Mouse (Mus musculus): Measurements from ENCODE around the gene C530025M09Rik. TPM values are rescaled to one million over a fixed set of nuclear protein-coding genes. Genes with fewer than 3 reads are reported as not detected.

C530025M09Rik gene
- polyA plus RNA-seq, 1 experiment: not detected

DNA sequence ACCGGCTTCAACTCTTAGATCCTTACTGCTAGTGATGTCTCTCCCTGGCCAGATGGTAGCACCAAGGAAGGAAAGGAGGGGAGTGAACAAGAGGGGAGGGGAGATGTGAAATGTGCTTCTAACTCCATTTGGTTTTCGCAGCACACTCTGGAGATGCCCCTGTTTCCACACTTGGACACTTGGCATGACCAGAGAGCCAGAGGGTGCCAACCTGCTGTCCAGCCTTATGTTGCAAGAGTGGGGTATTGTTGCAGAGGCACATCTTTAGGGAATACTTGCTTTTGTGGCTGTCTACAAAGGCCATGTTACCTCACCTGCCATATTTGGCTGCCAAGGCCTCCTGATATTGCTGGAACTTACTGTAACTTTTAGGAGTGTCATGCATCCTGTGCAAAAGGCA, 8.7 kb upstream of the C530025M09Rik start:
- TF ChIP-seq POLR2A (IDR thresholded peaks at IDR 0.05; ENCODE audit: insufficient read depth, low read depth, low read length): no peak
- no peak for TF ChIP-seq CTCF (IDR thresholded peaks at IDR 0.05; ENCODE audit: insufficient read depth, low read depth, low read length)
- WGBS: 81% methylated on average over 2 of the region's 2 CpGs
- H3K4me3 ChIP-seq (ENCODE audit: insufficient read depth, low read depth, low read length): no peak overlapping the region

GRCm38 (mm10) chr2:149836471-149837135, 5.6 kb upstream of the C530025M09Rik start:
- H3K4me1 ChIP-seq (ENCODE audit: control insufficient read depth, insufficient read depth, low read length): peaks cover 9% of the 10 kb centered on the region; the same call in 1 of the 2 replicates
- H3K4me3 ChIP-seq (ENCODE audit: insufficient read depth, low read depth, low read length): no peak overlapping the region
- no peak for TF ChIP-seq POLR2A (IDR thresholded peaks at IDR 0.05; ENCODE audit: insufficient read depth, low read depth, low read length)
- TF ChIP-seq CTCF (IDR thresholded peaks at IDR 0.05; ENCODE audit: insufficient read depth, low read depth, low read length): no peak
- 87% methylated on average over 2 of the region's 2 CpGs for WGBS
- no peak overlapping the region for H3K27ac ChIP-seq (ENCODE audit: insufficient read depth, low read depth, low read length)

More for the DNA sequence above, 8.7 kb upstream of the C530025M09Rik start:
- H3K4me1 ChIP-seq (ENCODE audit: control insufficient read depth, insufficient read depth, low read length): no peaks in the 10 kb centered on the region
- no peak overlapping the region for H3K27ac ChIP-seq (ENCODE audit: insufficient read depth, low read depth, low read length)

DNA sequence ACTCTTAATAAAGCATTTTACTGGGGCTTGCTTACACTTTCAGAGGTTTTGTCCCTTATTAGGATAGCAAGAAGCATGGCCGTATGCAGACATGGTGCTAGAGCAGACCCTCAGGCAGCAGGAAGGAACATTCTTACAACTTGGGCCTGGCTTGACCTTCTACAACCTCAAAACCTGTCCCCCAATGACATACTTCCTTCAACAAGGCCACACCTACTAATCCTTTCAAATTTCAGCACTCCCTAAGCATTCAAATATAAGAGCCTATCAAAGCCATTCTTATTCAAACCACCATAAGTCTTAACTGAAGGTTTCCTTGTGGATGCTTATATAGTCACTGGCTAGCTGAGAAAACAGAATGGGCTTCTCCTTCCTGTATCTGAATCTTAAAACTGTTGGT, 4.1 kb upstream of the C530025M09Rik start:
- 91% methylated on average over 1 of the region's 1 CpGs for WGBS
- H3K4me1 ChIP-seq (ENCODE audit: control insufficient read depth, insufficient read depth, low read length): peaks cover 13% of the 10 kb centered on the region; the same call in 1 of the 2 replicates
- TF ChIP-seq POLR2A (IDR thresholded peaks at IDR 0.05; ENCODE audit: insufficient read depth, low read depth, low read length) (no peak), CTCF (IDR thresholded peaks at IDR 0.05; ENCODE audit: insufficient read depth, low read depth, low read length) (no peak)

GRCm38 (mm10) chr2:149832301-149832700, 1.3 kb upstream of the C530025M09Rik start:
- peak overlapping the region; percentile 83 for H3K4me3 ChIP-seq (ENCODE audit: insufficient read depth, low read depth, low read length)

More for the DNA sequence above, 4.1 kb upstream of the C530025M09Rik start:
- Histone ChIP-seq H3K27ac (ENCODE audit: insufficient read depth, low read depth, low read length) (no peak overlapping the region), H3K4me3 (ENCODE audit: insufficient read depth, low read depth, low read length) (no peak overlapping the region)

DNA sequence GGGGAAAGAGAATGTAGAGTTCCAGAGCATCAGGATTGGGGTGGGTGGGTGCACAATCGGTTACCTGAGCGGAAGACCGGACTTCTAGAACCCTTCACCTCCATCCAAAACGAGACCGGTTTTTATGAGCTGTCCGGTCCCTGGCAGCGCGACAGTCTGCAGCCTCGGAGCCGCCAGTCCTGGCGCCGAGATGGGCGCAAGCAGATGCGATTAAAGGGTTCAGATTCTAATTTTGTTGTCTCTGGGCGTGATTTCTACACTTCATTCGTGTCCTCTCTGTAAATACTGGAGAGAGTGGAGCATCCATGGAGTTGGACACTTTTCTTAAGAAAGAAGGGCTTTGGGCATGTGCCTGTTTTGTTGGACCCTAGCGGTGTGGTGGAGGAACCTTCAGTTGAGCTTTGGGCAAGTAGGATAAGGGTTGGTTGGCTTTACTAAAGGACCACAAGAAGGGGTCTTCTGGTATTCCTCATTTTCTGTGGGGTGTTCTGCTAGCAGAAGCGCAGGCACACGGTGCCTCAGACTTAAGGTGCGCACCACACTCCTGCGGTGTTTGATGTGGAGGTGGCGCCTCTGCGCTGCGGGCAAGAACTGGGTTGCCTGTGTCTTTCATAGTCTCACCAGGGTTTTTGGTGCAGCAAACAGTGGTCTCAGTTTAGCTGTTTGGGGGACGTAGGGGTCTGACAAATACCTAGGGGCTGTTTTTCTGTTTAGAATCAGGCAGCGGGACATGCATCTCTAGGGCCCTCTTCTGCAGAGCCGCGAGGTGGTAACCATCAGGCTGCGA, 639 bp upstream of the C530025M09Rik start:
- TF ChIP-seq CTCF (IDR thresholded peaks at IDR 0.05; ENCODE audit: insufficient read depth, low read depth, low read length) (no peak), POLR2A (IDR thresholded peaks at IDR 0.05; ENCODE audit: insufficient read depth, low read depth, low read length) (no peak)
- H3K27ac ChIP-seq (ENCODE audit: insufficient read depth, low read depth, low read length): no peak overlapping the region
- H3K4me3 ChIP-seq (ENCODE audit: insufficient read depth, low read depth, low read length): peak overlapping the region; percentile 83
- peaks cover 16% of the 10 kb centered on the region; the same call in 1 of the 2 replicates for H3K4me1 ChIP-seq (ENCODE audit: control insufficient read depth, insufficient read depth, low read length)
- 3% methylated on average over 29 of the region's 29 CpGs for WGBS

More at GRCm38 (mm10) chr2:149832301-149832700, 1.3 kb upstream of the C530025M09Rik start:
- Histone ChIP-seq H3K4me1 (ENCODE audit: control insufficient read depth, insufficient read depth, low read length) (peaks cover 16% of the 10 kb centered on the region; the same call in 1 of the 2 replicates), H3K27ac (ENCODE audit: insufficient read depth, low read depth, low read length) (no peak overlapping the region)
- 50% methylated on average over 5 of the region's 5 CpGs for WGBS
- no peak for TF ChIP-seq POLR2A (IDR thresholded peaks at IDR 0.05; ENCODE audit: insufficient read depth, low read depth, low read length)

DNA sequence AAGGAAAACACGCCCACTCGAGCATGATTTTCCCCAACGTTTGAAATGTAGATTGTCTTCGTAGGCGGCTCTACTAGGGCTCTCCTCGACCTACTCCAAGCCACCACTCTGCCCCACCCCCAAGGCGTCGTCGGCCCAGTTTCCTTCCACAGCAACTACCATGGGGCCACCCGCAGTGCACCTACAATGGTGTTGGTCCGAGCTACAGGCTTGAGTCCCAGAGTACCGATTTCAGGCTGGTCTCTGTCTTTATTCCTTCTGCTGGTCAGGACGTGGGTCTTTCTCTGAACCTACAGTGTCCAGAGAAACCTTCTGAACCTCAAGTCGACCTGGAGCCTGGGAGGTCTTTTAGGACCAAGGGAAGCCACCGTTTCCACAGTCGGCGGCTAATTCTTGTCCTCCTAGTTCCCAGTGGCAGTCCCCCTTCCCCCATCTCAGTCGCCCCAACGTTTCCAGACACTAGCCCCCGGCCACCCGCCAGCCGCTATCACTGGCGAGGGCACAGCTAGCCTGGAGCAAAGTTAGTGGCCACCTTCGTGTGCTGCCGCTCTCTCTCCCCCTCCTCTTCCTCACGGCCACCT, 968 bp downstream of the C530025M09Rik start:
- peaks cover 16% of the 10 kb centered on the region; the same call in 1 of the 2 replicates for H3K4me1 ChIP-seq (ENCODE audit: control insufficient read depth, insufficient read depth, low read length)
- H3K4me3 ChIP-seq (ENCODE audit: insufficient read depth, low read depth, low read length): peak overlapping the region; percentile 83
- no peak overlapping the region for H3K27ac ChIP-seq (ENCODE audit: insufficient read depth, low read depth, low read length)
- 12% methylated on average over 26 of the region's 26 CpGs for WGBS
- TF ChIP-seq POLR2A (IDR thresholded peaks at IDR 0.05; ENCODE audit: insufficient read depth, low read depth, low read length) (no peak), CTCF (IDR thresholded peaks at IDR 0.05; ENCODE audit: insufficient read depth, low read depth, low read length) (no peak)

DNA sequence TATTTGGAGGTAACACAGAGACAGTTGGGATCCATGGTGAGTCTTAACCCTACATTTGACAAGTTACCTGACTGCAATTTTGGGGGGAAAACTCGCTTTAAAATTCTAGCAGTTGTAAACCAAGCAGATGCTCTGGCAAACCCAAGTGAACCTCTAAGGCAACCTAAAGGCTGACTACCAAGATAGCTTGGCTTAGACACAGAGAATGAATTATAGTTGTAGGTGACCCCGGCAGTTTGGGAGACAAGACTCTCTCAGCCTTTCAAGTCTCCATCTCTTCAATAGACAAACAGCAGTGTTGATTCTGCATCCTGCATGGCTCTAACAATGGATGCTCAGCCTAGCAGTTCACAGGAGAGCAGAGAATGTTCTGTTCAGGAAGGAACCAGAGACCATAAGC, 2.1 kb downstream of the C530025M09Rik start, which contains the start of gene Syndig1:
Gene Syndig1, plus strand, starts transcription at position 301 of the 400 bp plus-strand sequence.
- Histone ChIP-seq H3K4me3 (ENCODE audit: insufficient read depth, low read depth, low read length) (peak within 1 kb of the TSS; percentile 83), H3K4me1 (ENCODE audit: control insufficient read depth, insufficient read depth, low read length) (peaks cover 16% of the 10 kb centered on the region; the same call in 1 of the 2 replicates), H3K27ac (ENCODE audit: insufficient read depth, low read depth, low read length) (no peak within 1 kb of the TSS)
- TF ChIP-seq POLR2A (IDR thresholded peaks at IDR 0.05; ENCODE audit: insufficient read depth, low read depth, low read length): no peak
- TF ChIP-seq CTCF (IDR thresholded peaks at IDR 0.05; ENCODE audit: insufficient read depth, low read depth, low read length): no peak
- 88% methylated on average over 2 of the region's 2 CpGs for WGBS

DNA sequence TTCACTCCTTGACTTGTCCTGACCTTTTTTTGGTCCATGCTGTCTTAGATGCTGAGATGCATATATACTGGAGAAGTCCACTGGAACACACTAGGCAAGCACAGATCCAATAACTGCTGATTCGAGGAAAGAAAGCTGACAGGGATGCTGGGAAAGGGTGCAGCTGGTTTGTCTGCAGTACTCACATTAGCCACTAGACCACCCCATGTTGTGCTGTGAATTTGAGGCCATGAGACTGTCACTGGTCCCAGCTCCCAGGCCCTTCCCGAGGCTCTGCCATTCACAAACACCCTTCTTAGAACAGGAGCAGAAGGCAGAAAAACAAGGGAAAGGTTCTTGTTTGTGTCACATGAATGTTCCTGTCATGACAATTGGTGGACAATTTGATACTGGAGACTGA, 10.8 kb downstream of the C530025M09Rik start:
- 65% methylated on average over 2 of the region's 2 CpGs for WGBS
- TF ChIP-seq POLR2A (IDR thresholded peaks at IDR 0.05; ENCODE audit: insufficient read depth, low read depth, low read length): no peak
- no peak for TF ChIP-seq CTCF (IDR thresholded peaks at IDR 0.05; ENCODE audit: insufficient read depth, low read depth, low read length)
- Histone ChIP-seq H3K4me1 (ENCODE audit: control insufficient read depth, insufficient read depth, low read length) (peaks cover 2% of the 10 kb centered on the region), H3K27ac (ENCODE audit: insufficient read depth, low read depth, low read length) (no peak overlapping the region), H3K4me3 (ENCODE audit: insufficient read depth, low read depth, low read length) (no peak overlapping the region)

Data from olfactory bulb, adult 2 months (tissue).